ENCODE assay signal across 9 mouse cellular contexts in the genomic region with DNA sequence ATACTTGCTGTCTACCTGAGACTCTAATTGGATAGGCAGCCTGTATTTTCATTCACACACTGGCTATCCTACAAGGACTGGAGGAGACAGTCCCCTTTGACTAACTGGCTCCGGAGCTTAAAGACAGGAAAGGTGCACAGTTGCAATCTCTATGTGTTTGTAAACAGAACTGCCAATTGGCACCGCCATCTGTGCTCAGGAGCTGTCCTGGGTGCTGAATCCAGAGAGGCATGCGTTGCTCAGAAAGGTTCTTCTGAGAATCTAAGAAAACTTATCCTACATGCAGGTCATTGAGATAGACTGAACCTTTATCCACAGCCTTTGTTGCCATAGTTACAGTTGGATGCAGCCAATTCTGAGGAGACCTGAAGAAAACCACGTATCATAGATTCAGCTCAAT. TPM values are rescaled to one million over a fixed set of nuclear protein-coding genes. Genes with fewer than 3 reads are reported as not detected.
DNase-seq lines count a peak whose midpoint lies in the region; ATAC-seq and TF ChIP-seq lines count a peak whose summit lies in the region.
"Had no signal": no experiment of that assay in that cellular context is flagged by ENCODE, and none has a peak within 500 bp of the region (broad histone marks: within the 10 kb centered on the region; RNA-seq: fewer than 3 reads in every experiment).

No protein-coding gene starts in this region.

- no peak overlapping the region for H3K4me3 ChIP-seq in kidney, embryonic 15.5 days (replicated peaks)
- no peak overlapping the region for H3K4me3 ChIP-seq in intestine, postnatal 0 days (ENCODE audit: low read depth, low read length)
- H3K4me3 ChIP-seq in intestine, embryonic 16.5 days (ENCODE audit: low read length): no peak overlapping the region
- H3K4me3 ChIP-seq: stomach, embryonic 15.5 days had no signal

- H3K27me3 ChIP-seq in kidney, embryonic 15.5 days: no peaks in the 10 kb centered on the region
- no peaks in the 10 kb centered on the region for H3K27me3 ChIP-seq in intestine, postnatal 0 days (replicated peaks; ENCODE audit: control insufficient read depth, insufficient read depth, low read length)
- H3K27me3 ChIP-seq in intestine, embryonic 16.5 days (replicated peaks; ENCODE audit: control insufficient read depth, insufficient read depth, low read length): 0 out of 2 replicates have a peak, but pooled peaks cover 4% of the 10 kb centered on the region
- H3K27me3 ChIP-seq: stomach, embryonic 15.5 days had no signal

- no peaks in the 10 kb centered on the region for H3K36me3 ChIP-seq in kidney, embryonic 15.5 days
- H3K36me3 ChIP-seq in intestine, postnatal 0 days (ENCODE audit: control insufficient read depth, insufficient read depth): no peaks in the 10 kb centered on the region
- H3K36me3 ChIP-seq in intestine, embryonic 16.5 days (ENCODE audit: control insufficient read depth, insufficient read depth, low read length): no peaks in the 10 kb centered on the region
- H3K36me3 ChIP-seq: stomach, embryonic 15.5 days had no signal

- no peak overlapping the region for H3K9ac ChIP-seq in kidney, embryonic 15.5 days
- no peak overlapping the region for H3K9ac ChIP-seq in intestine, postnatal 0 days (ENCODE audit: low read depth, low read length)
- H3K9ac ChIP-seq in intestine, embryonic 16.5 days (ENCODE audit: low read depth, low read length): no peak overlapping the region
- H3K9ac ChIP-seq: stomach, embryonic 15.5 days had no signal

- WGBS in kidney, embryonic 15.5 days: 31% methylated on average over 4 of the region's 4 CpGs
- 42% methylated on average over 4 of the region's 4 CpGs for WGBS in intestine, postnatal 0 days
- WGBS in intestine, embryonic 16.5 days: 35% methylated on average over 4 of the region's 4 CpGs

- 0 out of 2 replicates have a peak, but pooled peaks cover 3% of the 10 kb centered on the region for H3K9me3 ChIP-seq in kidney, embryonic 15.5 days (replicated peaks)
- no peaks in the 10 kb centered on the region for H3K9me3 ChIP-seq in intestine, postnatal 0 days (ENCODE audit: control insufficient read depth)
- no peaks in the 10 kb centered on the region for H3K9me3 ChIP-seq in intestine, embryonic 16.5 days (ENCODE audit: control insufficient read depth, low read length)
- H3K9me3 ChIP-seq: stomach, embryonic 15.5 days had no signal

- H3K27ac ChIP-seq in kidney, embryonic 15.5 days: no peak overlapping the region
- H3K27ac ChIP-seq in intestine, postnatal 0 days (ENCODE audit: low read depth, low read length): no peak overlapping the region
- no peak overlapping the region for H3K27ac ChIP-seq in intestine, embryonic 16.5 days (ENCODE audit: low read length)
- H3K27ac ChIP-seq: stomach, embryonic 15.5 days had no signal

- no peaks in the 10 kb centered on the region; the same call in 1 of the 2 replicates for H3K4me1 ChIP-seq in kidney, embryonic 15.5 days
- no peaks in the 10 kb centered on the region for H3K4me1 ChIP-seq in intestine, postnatal 0 days (replicated peaks; ENCODE audit: control insufficient read depth, insufficient read depth, low read length)
- no peaks in the 10 kb centered on the region for H3K4me1 ChIP-seq in intestine, embryonic 16.5 days (ENCODE audit: control insufficient read depth, insufficient read depth, low read length)
- H3K4me1 ChIP-seq: stomach, embryonic 15.5 days had no signal

- no peak for ATAC-seq in kidney, embryonic 15.5 days (replicated peaks; ENCODE audit: low FRiP score)
- ATAC-seq in intestine, postnatal 0 days: no peak
- no peak for ATAC-seq in intestine, embryonic 16.5 days

- no peak for TF ChIP-seq CTCF in intestine, postnatal 0 days (IDR thresholded peaks at IDR 0.05; ENCODE audit: low read depth)

- no peak overlapping the region for H3K4me2 ChIP-seq in kidney, embryonic 15.5 days
- H3K4me2 ChIP-seq in intestine, postnatal 0 days (replicated peaks; ENCODE audit: low read depth): no peak overlapping the region
- no peak overlapping the region for H3K4me2 ChIP-seq in intestine, embryonic 16.5 days (ENCODE audit: low read depth, low read length)
- H3K4me2 ChIP-seq: stomach, embryonic 15.5 days had no signal

- DNase-seq in kidney, adult 9 months: peak; percentile 20
- DNase-seq in ES-CJ7 (ENCODE audit: low read depth, low spot score) (peak; percentile 53), ZHBTc4 (ENCODE audit: low read depth, low spot score) (peak; percentile 73)
- peak; percentile 11 to 69 for DNase-seq in kidney, postnatal 36 days
- no peak for DNase-seq in cerebellum, adult 11-12 months

RNA-seq across cellular contexts. Expression of a gene that starts 52.2 kb away (rescaled TPM):
- polyA plus RNA-seq in kidney, embryonic 15.5 days (2015; fragmentation: Nextera tagmentation; extraction: Ambion mirVana): 4.1 and 4.9 TPM in 2 replicates
- polyA plus RNA-seq in intestine, postnatal 0 days (2015; fragmentation: Nextera tagmentation; extraction: Ambion mirVana): 0.47 and 0.48 TPM in 2 replicates
- 1.4 and 1.7 TPM in 2 replicates for polyA plus RNA-seq in intestine, embryonic 16.5 days (2015; fragmentation: Nextera tagmentation; extraction: Ambion mirVana)

RNA-seq across cellular contexts. Expression of a gene that starts 53.3 kb away (rescaled TPM):
- 5.9 and 6.3 TPM in 2 replicates for polyA plus RNA-seq in kidney, embryonic 15.5 days (2015; fragmentation: Nextera tagmentation; extraction: Ambion mirVana)
- 1.1 and 2.0 TPM in 2 replicates for polyA plus RNA-seq in intestine, postnatal 0 days (2015; fragmentation: Nextera tagmentation; extraction: Ambion mirVana)
- 3.3 and 4.4 TPM in 2 replicates for polyA plus RNA-seq in intestine, embryonic 16.5 days (2015; fragmentation: Nextera tagmentation; extraction: Ambion mirVana)
